Mouse (Mus musculus) intestine, embryonic 15.5 days (tissue): ENCODE measurements at regions not wholly inside any gene's neighbourhood (a gene's known extent, or its start where the extent isn't known, plus 50 kb on each side); places are given as distances from the start of the nearest gene placed in this dataset.

ENCODE experiments used
- ATAC-seq: fragments of 200-750 bp; cut with Nextera tagmentation; 2 replicates; pipeline ENCODE4 v1.8.0; 2017; ENCODE audit warnings: moderate TSS enrichment, moderate library complexity
- H3K27ac ChIP-seq: fragments of 300-500 bp; sonication (generic); 2 replicates; pipeline ENCODE4 v1.5.1; 2015; ENCODE audit warnings: mild to moderate bottlenecking, inconsistent platforms
- H3K27me3 ChIP-seq: fragments of 300-500 bp; sonication (generic); replicated peaks from 2 replicates; pipeline ENCODE4 v1.6.1; 2015; ENCODE audit warnings: inconsistent platforms
- H3K36me3 ChIP-seq: fragments of 300-500 bp; sonication (generic); 2 replicates; pipeline ENCODE4 v1.6.1; 2015; ENCODE audit warnings: inconsistent platforms
- H3K4me1 ChIP-seq: fragments of 300-500 bp; sonication (generic); replicated peaks from 2 replicates; pipeline ENCODE4 v1.6.1; 2015; ENCODE audit warnings: inconsistent platforms
- H3K4me2 ChIP-seq: fragments of 300-500 bp; sonication (generic); replicated peaks from 2 replicates; pipeline ENCODE4 v1.6.1; 2015; ENCODE audit warnings: mild to moderate bottlenecking, inconsistent platforms
- H3K4me3 ChIP-seq: fragments of 300-500 bp; sonication (generic); replicated peaks from 2 replicates; pipeline ENCODE4 v1.5.1; 2015; ENCODE audit warnings: inconsistent platforms
- H3K9ac ChIP-seq: fragments of 300-500 bp; sonication (generic); 2 replicates; pipeline ENCODE4 v1.6.1; 2015; ENCODE audit warnings: inconsistent platforms
- H3K9me3 ChIP-seq: fragments of 300-500 bp; sonication (generic); 2 replicates; pipeline ENCODE4 v1.6.1; 2016; ENCODE audit warnings: inconsistent platforms
- WGBS: fragments of 180-500 bp; shearing (Covaris S2); methylation state at CpG from one replicate; pipeline ENCODE4 v1.1.7; 2015; 5-methylcytosine and 5-hydroxymethylcytosine counted together

GRCm38 (mm10) chr8:56202342-56202741 is 92.0 kb upstream of the Hpgd start:
- 30% methylated on average over 4 of the region's 4 CpGs for WGBS
- ATAC-seq: no peak

GRCm38 (mm10) chr8:56211922-56212635 is 82.3 kb upstream of the Hpgd start:
- H3K36me3 ChIP-seq: no peaks in the 10 kb centered on the region
- WGBS: 68% methylated on average over 3 of the region's 3 CpGs
- no peaks in the 10 kb centered on the region for H3K4me1 ChIP-seq
- no peaks in the 10 kb centered on the region for H3K27me3 ChIP-seq
- no peak overlapping the region for H3K4me2 ChIP-seq
- H3K9ac ChIP-seq: no peak overlapping the region
- ATAC-seq: no peak
- H3K27ac ChIP-seq: no peak overlapping the region
- H3K4me3 ChIP-seq: no peak overlapping the region
- H3K9me3 ChIP-seq: no peaks in the 10 kb centered on the region

More at GRCm38 (mm10) chr8:56202342-56202741, 92.0 kb upstream of the Hpgd start:
- Histone ChIP-seq H3K27ac (no peak overlapping the region), H3K9me3 (no peaks in the 10 kb centered on the region), H3K4me1 (no peaks in the 10 kb centered on the region), H3K36me3 (no peaks in the 10 kb centered on the region), H3K4me3 (no peak overlapping the region), H3K27me3 (no peaks in the 10 kb centered on the region), H3K9ac (no peak overlapping the region), H3K4me2 (no peak overlapping the region)

GRCm38 (mm10) chr8:56218837-56219236 is 75.5 kb upstream of the Hpgd start:
- no peaks in the 10 kb centered on the region for H3K4me1 ChIP-seq
- H3K4me3 ChIP-seq: no peak overlapping the region
- no peaks in the 10 kb centered on the region for H3K27me3 ChIP-seq
- no peaks in the 10 kb centered on the region for H3K36me3 ChIP-seq
- no peaks in the 10 kb centered on the region for H3K9me3 ChIP-seq
- ATAC-seq: no peak
- H3K9ac ChIP-seq: no peak overlapping the region
- H3K27ac ChIP-seq: no peak overlapping the region
- H3K4me2 ChIP-seq: no peak overlapping the region

- 61% methylated on average over 1 of the region's 1 CpGs for WGBS
- Histone ChIP-seq H3K4me1 (no peaks in the 10 kb centered on the region), H3K27ac (no peak overlapping the region), H3K9ac (no peak overlapping the region), H3K9me3 (no peaks in the 10 kb centered on the region), H3K36me3 (no peaks in the 10 kb centered on the region), H3K4me3 (no peak overlapping the region), H3K27me3 (no peaks in the 10 kb centered on the region), H3K4me2 (no peak overlapping the region)
- ATAC-seq: no peak
Measured at GRCm38 (mm10) chr8:56219391-56219790, 75.0 kb upstream of the Hpgd start.

- no peaks in the 10 kb centered on the region for H3K9me3 ChIP-seq
- H3K4me2 ChIP-seq: no peak overlapping the region
- no peaks in the 10 kb centered on the region for H3K4me1 ChIP-seq
- 63% methylated on average over 3 of the region's 3 CpGs for WGBS
- H3K27ac ChIP-seq: no peak overlapping the region
- no peaks in the 10 kb centered on the region for H3K27me3 ChIP-seq
- no peak overlapping the region for H3K9ac ChIP-seq
- H3K36me3 ChIP-seq: no peaks in the 10 kb centered on the region
- ATAC-seq: peak; percentile 68
- no peak overlapping the region for H3K4me3 ChIP-seq
Measured at GRCm38 (mm10) chr8:56223010-56223409, 71.4 kb upstream of the Hpgd start.

GRCm38 (mm10) chr8:56230645-56231330 is 63.6 kb upstream of the Hpgd start:
- Histone ChIP-seq H3K9me3 (no peaks in the 10 kb centered on the region), H3K27ac (no peak overlapping the region), H3K4me2 (no peak overlapping the region), H3K4me1 (no peaks in the 10 kb centered on the region), H3K9ac (no peak overlapping the region), H3K27me3 (no peaks in the 10 kb centered on the region), H3K36me3 (no peaks in the 10 kb centered on the region), H3K4me3 (no peak overlapping the region)
- WGBS: 82% methylated on average over 8 of the region's 8 CpGs
- no peak for ATAC-seq

- ATAC-seq: no peak
- H3K4me2 ChIP-seq: no peak overlapping the region
- H3K36me3 ChIP-seq: no peaks in the 10 kb centered on the region
- no peaks in the 10 kb centered on the region for H3K27me3 ChIP-seq
- 86% methylated on average over 3 of the region's 3 CpGs for WGBS
- H3K27ac ChIP-seq: no peak overlapping the region
- no peaks in the 10 kb centered on the region for H3K4me1 ChIP-seq
- no peak overlapping the region for H3K4me3 ChIP-seq
- H3K9ac ChIP-seq: no peak overlapping the region
- H3K9me3 ChIP-seq: no peaks in the 10 kb centered on the region
Measured at GRCm38 (mm10) chr8:56231930-56232329, 62.5 kb upstream of the Hpgd start.

GRCm38 (mm10) chr8:56232552-56232951 is 61.8 kb upstream of the Hpgd start:
- 0 out of 2 replicates have a peak, but pooled peaks have one; percentile 34 for ATAC-seq
- WGBS: 53% methylated on average over 3 of the region's 3 CpGs
- Histone ChIP-seq H3K4me3 (no peak overlapping the region), H3K9me3 (no peaks in the 10 kb centered on the region), H3K27ac (0 out of 2 replicates have a peak overlapping the region, but pooled peaks have one; percentile 41), H3K36me3 (no peaks in the 10 kb centered on the region), H3K9ac (no peak overlapping the region), H3K27me3 (no peaks in the 10 kb centered on the region), H3K4me2 (no peak overlapping the region), H3K4me1 (no peaks in the 10 kb centered on the region)

GRCm38 (mm10) chr8:56233816-56234215 is 60.6 kb upstream of the Hpgd start:
- H3K36me3 ChIP-seq: no peaks in the 10 kb centered on the region
- H3K9me3 ChIP-seq: no peaks in the 10 kb centered on the region
- H3K27me3 ChIP-seq: no peaks in the 10 kb centered on the region
- H3K4me2 ChIP-seq: no peak overlapping the region
- WGBS: 74% methylated on average over 5 of the region's 5 CpGs
- no peak overlapping the region for H3K27ac ChIP-seq
- H3K4me1 ChIP-seq: no peaks in the 10 kb centered on the region
- H3K9ac ChIP-seq: no peak overlapping the region
- no peak for ATAC-seq
- H3K4me3 ChIP-seq: no peak overlapping the region

- no peaks in the 10 kb centered on the region for H3K27me3 ChIP-seq
Measured at GRCm38 (mm10) chr8:56234238-56234637, 60.1 kb upstream of the Hpgd start.

GRCm38 (mm10) chr8:56243330-56243729 is 51.1 kb upstream of the Hpgd start:
- Histone ChIP-seq H3K4me3 (no peak overlapping the region), H3K4me2 (no peak overlapping the region), H3K9me3 (no peaks in the 10 kb centered on the region), H3K27ac (no peak overlapping the region), H3K4me1 (no peaks in the 10 kb centered on the region), H3K36me3 (no peaks in the 10 kb centered on the region), H3K9ac (no peak overlapping the region), H3K27me3 (no peaks in the 10 kb centered on the region)
- 73% methylated on average over 3 of the region's 3 CpGs for WGBS
- peak; percentile 47; the same call in 1 of the 2 replicates for ATAC-seq

More at GRCm38 (mm10) chr8:56234238-56234637, 60.1 kb upstream of the Hpgd start:
- no peaks in the 10 kb centered on the region for H3K4me1 ChIP-seq
- no peaks in the 10 kb centered on the region for H3K36me3 ChIP-seq
- H3K27ac ChIP-seq: no peak overlapping the region
- ATAC-seq: no peak
- H3K4me2 ChIP-seq: no peak overlapping the region
- WGBS: 81% methylated on average over 2 of the region's 2 CpGs
- no peaks in the 10 kb centered on the region for H3K9me3 ChIP-seq
- no peak overlapping the region for H3K4me3 ChIP-seq
- no peak overlapping the region for H3K9ac ChIP-seq
